Mouse (Mus musculus) thymus, postnatal 0 days (tissue): ENCODE data around the gene Smn1. TPM values are rescaled to one million over a fixed set of nuclear protein-coding genes. Genes with fewer than 3 reads are reported as not detected.

ENCODE experiments used
- polyA plus RNA-seq: library from polyadenylated mRNA; unstranded; fragments of >200 nt; fragmentation: Nextera tagmentation; extraction: Ambion mirVana; gene quantifications from 2 replicates; pipeline ENCODE4 v1.2.1, GENCODE M21; 2015

Gene Smn1
- polyA plus RNA-seq, 1 experiment from 2014 or later = 44.8 TPM

Other genes with a start within 250 kb of the Smn1 start
- 0.17 and 0.29 TPM in 2 replicates for gene Cartpt, start 223.8 kb upstream of the Smn1 start, polyA plus RNA-seq
- gene Mccc2, start 109.2 kb upstream of the Smn1 start, polyA plus RNA-seq = 16.2 and 18.5 TPM in 2 replicates
- gene Bdp1, start 20.8 kb upstream of the Smn1 start, polyA plus RNA-seq = 27.5 and 33.0 TPM in 2 replicates
- gene Serf1, start 16.8 kb upstream of the Smn1 start, polyA plus RNA-seq = 40.5 and 48.2 TPM in 2 replicates
- gene Naip2, start 77.2 kb downstream of the Smn1 start, polyA plus RNA-seq = 0.52 and 0.54 TPM in 2 replicates
- 0.34 and 0.41 TPM in 2 replicates for gene Naip5, start 121.5 kb downstream of the Smn1 start, polyA plus RNA-seq
- gene Naip6, start 192.8 kb downstream of the Smn1 start, polyA plus RNA-seq = 0.14 and 0.26 TPM in 2 replicates